Mouse (Mus musculus) midbrain, embryonic 15.5 days (tissue): ENCODE data around the gene Frmd4b. TPM values are rescaled to one million over a fixed set of nuclear protein-coding genes. Genes with fewer than 3 reads are reported as not detected.

Experiments
- ATAC-seq: fragments of 200-750 bp; cut with Nextera tagmentation; replicated peaks from 2 replicates; pipeline ENCODE4 v1.8.0; 2017; ENCODE audit warnings: moderate TSS enrichment
- H3K27ac ChIP-seq: fragments of 300-500 bp; sonication (generic); 2 replicates; pipeline ENCODE4 v1.5.1; 2015; ENCODE audit warnings: mild to moderate bottlenecking, inconsistent platforms
- H3K27me3 ChIP-seq: fragments of 300-500 bp; sonication (generic); replicated peaks from 2 replicates; pipeline ENCODE4 v1.6.1; 2015; ENCODE audit warnings: inconsistent platforms
- H3K36me3 ChIP-seq: fragments of 300-500 bp; sonication (generic); replicated peaks from 2 replicates; pipeline ENCODE4 v1.6.1; 2015; ENCODE audit warnings: inconsistent platforms
- H3K4me1 ChIP-seq: fragments of 300-500 bp; sonication (generic); 2 replicates; pipeline ENCODE4 v1.6.1; 2015; ENCODE audit warnings: inconsistent platforms
- H3K4me2 ChIP-seq: fragments of 300-500 bp; sonication (generic); 2 replicates; pipeline ENCODE4 v1.6.1; 2015; ENCODE audit warnings: inconsistent platforms, mild to moderate bottlenecking, moderate library complexity
- H3K4me3 ChIP-seq: fragments of 300-500 bp; sonication (generic); 2 replicates; pipeline ENCODE4 v1.5.1; 2015; ENCODE audit warnings: mild to moderate bottlenecking, inconsistent platforms
- H3K9ac ChIP-seq: fragments of 300-500 bp; sonication (generic); 2 replicates; pipeline ENCODE4 v1.6.1; 2015; ENCODE audit warnings: mild to moderate bottlenecking, inconsistent platforms
- H3K9me3 ChIP-seq: fragments of 300-500 bp; sonication (generic); 2 replicates; pipeline ENCODE4 v1.6.1; 2016; ENCODE audit warnings: inconsistent platforms
- WGBS: fragments of 180-500 bp; shearing (Covaris S2); methylation state at CpG from one replicate; pipeline ENCODE4 v1.1.7; 2015; ENCODE audit warnings: mixed read lengths; 5-methylcytosine and 5-hydroxymethylcytosine counted together
- polyA plus RNA-seq: library from polyadenylated mRNA; unstranded; fragments of >200 nt; fragmentation: Nextera tagmentation; extraction: Ambion mirVana; gene quantifications from 2 replicates; pipeline ENCODE4 v1.2.1, GENCODE M21; 2015

The Frmd4b gene
- polyA plus RNA-seq, 1 experiment from 2014 or later: 19.9 TPM

DNA sequence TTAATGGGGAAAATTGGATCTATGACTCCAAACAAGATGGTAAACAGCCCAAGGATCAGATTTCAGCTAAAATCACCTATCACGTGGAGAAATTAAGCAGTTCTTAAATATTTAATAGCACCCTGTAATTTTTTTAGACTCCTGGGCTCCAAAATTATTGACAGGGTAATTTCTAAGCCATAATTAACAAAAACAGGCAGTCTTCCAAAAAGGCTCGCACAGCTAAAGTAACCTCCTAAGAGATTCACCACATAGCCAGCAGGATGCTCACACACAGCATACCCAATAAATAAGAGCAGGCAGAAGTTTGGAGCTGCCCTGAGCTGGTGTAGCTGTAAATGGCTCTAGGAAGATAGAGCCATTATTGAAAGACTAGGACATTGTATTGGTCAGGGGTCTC, 76.9 kb downstream of the Frmd4b start:
- Histone ChIP-seq H3K9ac (no peak overlapping the region), H3K9me3 (no peaks in the 10 kb centered on the region), H3K27me3 (no peaks in the 10 kb centered on the region), H3K36me3 (no peaks in the 10 kb centered on the region), H3K4me1 (no peaks in the 10 kb centered on the region), H3K27ac (no peak overlapping the region), H3K4me3 (no peak overlapping the region), H3K4me2 (no peak overlapping the region)
- 78% methylated on average over 2 of the region's 2 CpGs for WGBS
- ATAC-seq: no peak

DNA sequence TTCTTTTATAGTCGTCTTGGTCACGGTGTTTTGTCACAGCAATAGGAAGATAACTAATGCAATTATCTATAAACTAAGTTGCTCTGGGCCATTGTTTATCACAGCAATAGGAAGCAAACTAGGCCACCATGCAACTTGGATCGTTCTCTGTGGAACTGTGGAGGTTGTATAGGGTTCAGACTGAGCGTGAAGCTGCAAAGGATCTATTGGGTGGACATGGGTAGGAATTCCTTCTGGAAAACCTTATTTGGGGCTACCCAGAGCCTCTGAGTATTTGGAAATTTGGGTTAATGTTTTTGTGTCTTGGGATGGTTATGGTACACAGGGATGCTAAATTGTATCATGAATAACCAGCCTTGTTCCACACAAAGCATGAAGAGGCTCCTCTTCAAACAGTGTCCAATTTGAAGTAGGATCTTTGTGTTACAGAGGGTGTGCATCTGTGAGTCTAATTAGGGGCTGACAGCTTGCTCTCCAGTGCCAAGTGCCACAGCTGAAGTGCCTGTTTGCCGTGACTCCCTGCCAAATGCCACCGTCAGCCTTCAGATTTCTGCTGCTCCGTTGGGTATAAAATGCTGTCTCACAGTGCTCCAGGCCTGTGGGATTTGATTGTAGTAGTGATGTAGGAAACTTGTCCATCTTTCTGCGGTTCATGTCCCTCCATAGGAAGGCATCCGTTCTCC, 81.4 kb downstream of the Frmd4b start:
- peak; percentile 78 for ATAC-seq
- no peak overlapping the region for H3K4me2 ChIP-seq
- 65% methylated on average over 9 of the region's 9 CpGs for WGBS
- H3K4me3 ChIP-seq: no peak overlapping the region
- 0 out of 2 replicates have a peak overlapping the region, but pooled peaks have one; percentile 20 for H3K27ac ChIP-seq
- H3K4me1 ChIP-seq: no peaks in the 10 kb centered on the region
- no peak overlapping the region for H3K9ac ChIP-seq
- H3K36me3 ChIP-seq: no peaks in the 10 kb centered on the region
- no peaks in the 10 kb centered on the region for H3K9me3 ChIP-seq
- no peaks in the 10 kb centered on the region; the same call in 1 of the 2 replicates for H3K27me3 ChIP-seq

DNA sequence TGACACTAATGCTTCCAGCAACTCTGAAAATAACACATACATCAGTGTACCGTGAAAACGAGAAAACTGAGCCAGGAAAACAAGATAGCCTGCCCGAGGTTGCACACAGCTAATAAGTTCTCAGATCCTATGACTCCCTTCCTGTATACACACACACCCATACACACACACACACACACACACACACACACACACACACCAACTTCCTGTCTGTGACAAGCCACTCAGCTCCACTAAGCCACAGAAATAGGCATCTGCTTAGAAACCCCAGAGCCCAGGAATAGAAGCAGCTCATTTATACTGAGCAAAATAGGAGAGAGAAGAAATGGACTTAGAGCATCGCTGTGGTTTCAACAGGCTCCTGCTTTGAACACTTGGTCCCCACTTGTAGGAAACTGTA, 86.3 kb downstream of the Frmd4b start:
- H3K27me3 ChIP-seq: no peaks in the 10 kb centered on the region; the same call in 1 of the 2 replicates
- H3K27ac ChIP-seq: no peak overlapping the region

DNA sequence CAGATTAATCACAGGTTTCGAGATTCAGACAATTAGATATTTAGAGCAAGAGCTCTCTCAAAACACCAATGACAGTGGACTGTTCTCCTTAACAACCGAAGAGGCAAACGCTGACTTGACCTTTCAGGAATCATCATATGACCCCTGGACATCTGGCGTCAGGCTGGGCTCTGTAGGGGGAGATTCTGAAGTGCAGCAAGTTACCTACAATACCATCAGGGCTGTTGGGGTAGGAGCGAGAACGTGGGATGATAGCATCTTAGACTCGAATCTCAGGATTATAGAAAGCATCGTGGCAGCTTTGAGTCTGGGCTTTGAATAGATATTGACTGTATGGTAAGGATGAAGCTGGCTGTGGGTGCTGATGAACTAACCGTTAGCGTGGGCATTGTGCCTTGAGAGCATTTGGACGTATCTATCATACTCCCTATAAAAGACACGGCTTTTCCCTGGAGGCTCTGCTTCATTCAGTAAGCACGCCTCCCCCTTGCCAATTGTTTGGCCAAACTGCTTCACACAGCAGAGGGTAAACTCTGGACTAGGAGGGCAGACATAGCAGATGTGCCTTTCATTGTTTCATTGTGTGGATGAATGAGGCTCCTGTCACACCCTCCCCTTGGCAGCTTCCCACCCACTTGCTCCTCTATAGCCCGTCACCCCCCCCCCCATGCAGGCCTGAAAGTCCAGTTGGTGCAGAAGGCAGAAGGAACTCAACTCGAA, 88.2 kb downstream of the Frmd4b start:
- 20% methylated on average over 15 of the region's 15 CpGs for WGBS
- Histone ChIP-seq H3K4me3 (no peak overlapping the region), H3K4me1 (peaks cover 8% of the 10 kb centered on the region), H3K4me2 (no peak overlapping the region), H3K9me3 (no peaks in the 10 kb centered on the region), H3K9ac (no peak overlapping the region), H3K27me3 (no peaks in the 10 kb centered on the region; the same call in 1 of the 2 replicates), H3K36me3 (no peaks in the 10 kb centered on the region), H3K27ac (no peak overlapping the region)
- peak; percentile 45; the same call in 1 of the 2 replicates for ATAC-seq

More for the DNA sequence above, 86.3 kb downstream of the Frmd4b start:
- no peak for ATAC-seq
- Histone ChIP-seq H3K4me1 (peaks cover 8% of the 10 kb centered on the region), H3K4me2 (no peak overlapping the region), H3K4me3 (no peak overlapping the region), H3K9me3 (no peaks in the 10 kb centered on the region), H3K9ac (no peak overlapping the region), H3K36me3 (no peaks in the 10 kb centered on the region)
- 89% methylated on average over 4 of the region's 4 CpGs for WGBS

DNA sequence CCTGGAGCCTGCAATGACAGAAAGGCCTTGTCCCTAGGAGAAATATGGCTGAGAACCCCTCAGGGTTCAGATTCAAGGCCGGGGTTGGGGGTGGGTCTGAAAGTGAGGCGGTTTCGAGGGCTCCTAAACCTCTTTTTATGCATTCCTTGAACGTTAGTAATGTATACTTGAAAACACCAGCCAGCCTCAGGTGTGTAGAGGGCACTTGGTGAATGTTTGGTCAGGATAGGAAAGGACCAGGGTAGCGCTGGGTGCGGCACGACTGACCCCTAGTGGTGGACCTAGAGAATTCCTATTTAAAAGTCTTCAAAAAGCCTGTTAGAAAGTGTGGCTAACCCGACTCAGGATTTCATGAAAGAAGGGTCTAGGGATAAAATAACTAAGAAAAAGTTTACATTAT, 91.2 kb downstream of the Frmd4b start:
- Histone ChIP-seq H3K9ac (no peak overlapping the region), H3K36me3 (no peaks in the 10 kb centered on the region), H3K27ac (no peak overlapping the region), H3K4me3 (no peak overlapping the region), H3K4me1 (peaks cover 17% of the 10 kb centered on the region), H3K9me3 (no peaks in the 10 kb centered on the region), H3K27me3 (no peaks in the 10 kb centered on the region), H3K4me2 (no peak overlapping the region)
- ATAC-seq: no peak
- 22% methylated on average over 8 of the region's 8 CpGs for WGBS

DNA sequence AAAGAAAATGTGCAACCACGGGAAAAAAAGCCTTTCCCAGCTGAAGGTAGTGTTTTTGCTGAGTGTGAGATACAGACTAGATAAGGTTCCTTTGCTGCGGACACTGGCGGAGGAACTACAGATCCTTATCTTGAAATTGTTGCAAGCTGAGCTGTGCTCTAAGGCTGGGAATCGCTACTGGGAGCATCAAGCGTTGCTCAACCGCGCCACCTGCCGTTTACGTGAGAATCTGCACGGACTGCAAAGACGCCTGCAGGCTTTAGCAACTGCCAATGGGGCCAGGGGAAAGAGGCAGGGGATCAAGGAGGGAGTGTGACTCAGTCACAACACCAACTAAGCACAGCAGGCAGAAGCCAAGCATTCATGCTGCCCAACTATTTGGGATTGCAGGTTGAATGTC, 94.2 kb downstream of the Frmd4b start:
- WGBS: 1% methylated on average over 11 of the region's 11 CpGs
- peak overlapping the region; percentile 24; the same call in 1 of the 2 replicates for H3K4me2 ChIP-seq
- H3K36me3 ChIP-seq: no peaks in the 10 kb centered on the region
- ATAC-seq: peak; percentile 46; the same call in 1 of the 2 replicates
- H3K4me1 ChIP-seq: peaks cover 12% of the 10 kb centered on the region; the same call in 1 of the 2 replicates
- H3K27me3 ChIP-seq: no peaks in the 10 kb centered on the region
- H3K9ac ChIP-seq: no peak overlapping the region
- H3K4me3 ChIP-seq: no peak overlapping the region
- no peak overlapping the region for H3K27ac ChIP-seq
- H3K9me3 ChIP-seq: no peaks in the 10 kb centered on the region

DNA sequence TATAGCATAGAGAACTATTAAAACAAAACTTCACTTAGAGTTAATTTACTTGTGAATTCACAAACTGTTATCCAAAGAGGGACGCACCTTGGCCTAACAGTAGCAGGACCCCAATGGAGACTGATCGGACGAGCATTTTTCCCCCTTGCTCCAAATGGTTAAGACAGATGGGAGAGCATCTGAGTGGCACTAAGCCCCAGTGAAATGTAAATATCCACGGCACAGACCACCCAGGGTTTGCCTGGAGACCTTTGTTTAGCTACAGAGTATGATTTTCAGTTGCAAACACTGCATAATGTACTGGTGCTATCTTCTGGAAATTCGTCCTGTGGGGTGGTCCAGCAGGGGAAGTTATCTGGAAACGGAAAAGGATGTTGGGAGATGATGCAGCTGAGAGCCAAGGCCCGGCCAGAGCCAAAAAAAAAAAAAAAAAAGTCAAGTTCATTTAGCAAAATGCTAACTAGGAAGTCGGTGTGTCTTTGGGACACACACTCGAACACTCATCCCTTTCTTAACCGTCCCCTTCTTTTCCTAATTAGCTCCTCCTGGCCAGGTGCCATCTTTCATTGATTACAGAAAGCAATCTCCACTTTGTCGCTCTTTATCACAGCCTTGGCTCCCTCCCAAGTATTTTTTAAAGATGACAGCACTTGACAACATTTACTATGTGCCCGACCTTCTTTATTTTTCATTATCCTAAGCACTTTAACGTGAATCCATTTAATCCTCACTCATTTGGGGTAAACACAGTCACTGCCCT, 95.9 kb downstream of the Frmd4b start:
- no peak for ATAC-seq
- Histone ChIP-seq H3K9me3 (no peaks in the 10 kb centered on the region), H3K4me3 (no peak overlapping the region), H3K27ac (no peak overlapping the region), H3K9ac (no peak overlapping the region), H3K27me3 (no peaks in the 10 kb centered on the region), H3K36me3 (no peaks in the 10 kb centered on the region), H3K4me1 (peaks cover 17% of the 10 kb centered on the region; the same call in 1 of the 2 replicates), H3K4me2 (no peak overlapping the region)
- 34% methylated on average over 13 of the region's 13 CpGs for WGBS

DNA sequence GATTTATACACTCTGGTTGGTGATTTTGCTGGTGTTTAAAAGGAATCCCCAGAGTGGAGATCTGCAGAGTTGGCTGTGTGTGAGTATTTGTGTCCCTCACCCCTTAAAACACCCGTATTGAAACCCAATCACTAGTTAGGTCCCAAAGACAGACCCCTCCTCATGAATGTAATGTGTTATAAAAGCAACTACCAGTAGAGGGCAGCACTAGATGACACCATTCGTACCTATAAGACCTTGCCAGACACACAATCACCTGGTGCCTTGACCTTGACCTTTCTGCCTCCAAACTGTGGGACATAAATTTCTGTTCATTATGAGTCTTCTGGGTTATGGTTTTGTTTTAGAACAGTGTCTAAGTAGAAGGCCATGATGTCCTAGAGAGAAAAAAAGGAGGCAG, 96.8 kb downstream of the Frmd4b start:
- H3K9me3 ChIP-seq: no peaks in the 10 kb centered on the region
- H3K27ac ChIP-seq: no peak overlapping the region
- no peak overlapping the region for H3K4me2 ChIP-seq
- H3K4me1 ChIP-seq: peaks cover 17% of the 10 kb centered on the region; the same call in 1 of the 2 replicates
- no peaks in the 10 kb centered on the region for H3K27me3 ChIP-seq
- no peak overlapping the region for H3K4me3 ChIP-seq
- no peak for ATAC-seq
- 25% methylated on average over 2 of the region's 2 CpGs for WGBS
- H3K36me3 ChIP-seq: no peaks in the 10 kb centered on the region
- no peak overlapping the region for H3K9ac ChIP-seq

DNA sequence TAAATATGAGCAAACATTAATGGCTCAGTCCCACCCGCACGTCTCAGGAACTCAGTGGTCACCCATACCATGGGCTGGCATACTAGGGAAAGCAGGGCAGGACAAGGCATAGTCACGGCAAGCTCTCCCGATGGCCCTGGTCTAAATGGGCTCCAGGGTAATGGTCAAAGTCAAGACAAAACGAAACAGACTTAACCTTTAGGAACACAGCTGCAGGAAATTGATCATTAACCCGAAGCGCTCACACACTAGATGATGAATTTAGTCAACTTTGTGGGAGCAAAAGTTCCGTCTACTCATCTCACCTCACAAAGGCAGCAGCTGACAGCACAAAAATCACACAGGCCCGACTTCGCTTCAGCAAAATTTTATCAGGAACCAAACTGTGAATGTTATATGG, 97.8 kb downstream of the Frmd4b start:
- 91% methylated on average over 10 of the region's 10 CpGs for WGBS
- no peaks in the 10 kb centered on the region for H3K27me3 ChIP-seq
- no peak overlapping the region for H3K4me3 ChIP-seq
- peaks cover 17% of the 10 kb centered on the region; the same call in 1 of the 2 replicates for H3K4me1 ChIP-seq
- no peaks in the 10 kb centered on the region for H3K9me3 ChIP-seq
- no peak overlapping the region for H3K9ac ChIP-seq
- no peak overlapping the region for H3K4me2 ChIP-seq
- no peak for ATAC-seq
- H3K27ac ChIP-seq: no peak overlapping the region
- no peaks in the 10 kb centered on the region for H3K36me3 ChIP-seq

DNA sequence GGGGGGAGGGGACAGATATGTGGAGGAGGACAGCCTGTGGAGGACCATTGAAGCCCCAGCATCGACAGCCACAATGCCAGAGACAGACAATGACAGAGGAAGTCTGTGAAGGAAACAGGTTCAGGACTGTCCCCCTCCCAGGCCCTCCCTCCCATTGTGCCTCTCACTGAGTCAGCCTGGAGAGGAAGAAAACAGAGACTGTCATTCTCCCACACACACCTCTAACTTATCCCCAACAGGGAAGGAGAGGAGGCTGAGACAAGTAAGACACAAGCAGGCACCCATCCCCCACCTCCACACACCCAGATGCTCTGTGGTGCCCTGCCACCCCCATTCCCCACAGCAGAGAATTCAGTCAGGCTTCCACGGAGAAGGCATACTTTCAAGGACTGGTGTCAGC, 98.9 kb downstream of the Frmd4b start:
- no peaks in the 10 kb centered on the region for H3K36me3 ChIP-seq
- H3K4me2 ChIP-seq: no peak overlapping the region
- no peaks in the 10 kb centered on the region for H3K27me3 ChIP-seq
- no peak overlapping the region for H3K27ac ChIP-seq
- H3K9ac ChIP-seq: no peak overlapping the region
- peaks cover 16% of the 10 kb centered on the region; the same call in 1 of the 2 replicates for H3K4me1 ChIP-seq
- H3K9me3 ChIP-seq: no peaks in the 10 kb centered on the region
- no peak overlapping the region for H3K4me3 ChIP-seq
- WGBS: 18% methylated on average over 2 of the region's 2 CpGs
- no peak for ATAC-seq

DNA sequence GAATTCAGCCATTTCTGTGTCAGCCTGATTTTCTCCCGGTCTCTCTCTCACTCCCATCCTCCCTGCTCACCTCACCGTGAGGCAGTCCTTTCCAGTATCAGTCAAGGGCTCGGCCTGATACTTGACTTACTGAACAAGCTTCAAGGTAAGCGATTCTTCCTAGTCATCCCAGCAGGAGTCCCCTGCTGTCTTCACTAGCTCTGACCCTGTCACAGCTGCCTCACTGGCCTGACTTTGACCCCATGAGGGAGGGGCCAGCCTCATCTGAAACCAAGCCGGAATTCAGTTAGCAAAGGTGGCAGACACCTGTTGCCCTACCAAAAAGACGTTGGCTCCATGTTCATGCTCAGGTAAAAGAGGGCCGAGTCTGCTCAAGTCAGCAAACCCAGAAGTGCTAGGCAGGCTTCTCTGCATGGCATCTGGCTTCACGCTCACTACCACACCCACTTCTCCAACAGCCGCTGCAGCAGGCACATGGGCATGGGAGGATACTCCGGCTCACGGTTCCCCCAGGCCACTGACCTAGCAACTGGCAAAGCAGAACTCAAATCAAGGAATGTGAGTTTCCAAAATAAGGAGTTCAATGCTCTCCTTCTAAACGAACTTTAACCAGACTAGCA, 99.6 kb downstream of the Frmd4b start:
- 58% methylated on average over 12 of the region's 12 CpGs for WGBS
- H3K9ac ChIP-seq: no peak overlapping the region
- peaks cover 11% of the 10 kb centered on the region; the same call in 1 of the 2 replicates for H3K4me1 ChIP-seq
- no peaks in the 10 kb centered on the region for H3K9me3 ChIP-seq
- H3K4me3 ChIP-seq: no peak overlapping the region
- H3K36me3 ChIP-seq: no peaks in the 10 kb centered on the region
- no peak overlapping the region for H3K4me2 ChIP-seq
- no peak for ATAC-seq
- no peak overlapping the region for H3K27ac ChIP-seq
- H3K27me3 ChIP-seq: no peaks in the 10 kb centered on the region

DNA sequence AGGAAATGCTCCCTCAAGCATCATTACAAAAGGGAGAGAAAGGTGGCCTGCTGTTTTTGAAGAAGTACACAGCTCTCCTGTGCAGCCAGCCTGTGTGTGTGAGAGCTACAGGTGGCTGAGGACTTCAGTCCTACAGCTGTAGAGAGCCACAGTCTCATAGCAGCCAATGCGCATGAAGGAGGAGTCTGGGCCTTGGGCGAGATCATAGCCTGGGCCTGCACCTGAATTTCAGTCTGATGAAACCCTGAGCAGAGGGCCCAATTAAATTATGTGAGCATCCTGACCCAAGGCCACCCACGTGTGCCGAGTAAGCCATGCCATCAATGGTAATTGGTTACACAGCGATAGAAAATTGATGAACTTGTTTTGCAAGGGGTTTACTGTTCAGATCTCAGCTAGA, 100.4 kb downstream of the Frmd4b start:
- Histone ChIP-seq H3K4me2 (no peak overlapping the region), H3K9ac (no peak overlapping the region), H3K9me3 (no peaks in the 10 kb centered on the region), H3K36me3 (no peaks in the 10 kb centered on the region), H3K27me3 (no peaks in the 10 kb centered on the region), H3K4me1 (peaks cover 11% of the 10 kb centered on the region; the same call in 1 of the 2 replicates), H3K4me3 (no peak overlapping the region), H3K27ac (no peak overlapping the region)
- no peak for ATAC-seq
- WGBS: 88% methylated on average over 5 of the region's 5 CpGs
